Mouse (Mus musculus): ENCODE measurements around the gene Lrp5. TPM values are rescaled to one million over a fixed set of nuclear protein-coding genes. Genes with fewer than 3 reads are reported as not detected.
A peak's percentile ranks its signal among the peaks of the same experiment; 100 is the strongest.

Gene Lrp5
- polyA plus RNA-seq (2015; fragmentation: Nextera tagmentation; extraction: Ambion mirVana) = 5.2 and 5.4 TPM in 2 replicates

GRCm38 (mm10) chr19:3686215-3686894 is at the start of gene Lrp5:
TSS of gene Lrp5 (minus strand) at chr19:3686564.
- Histone ChIP-seq H3K4me2 (replicated peaks) (peak within 1 kb of the TSS; percentile 94), H3K27me3 (replicated peaks) (no peaks in the 10 kb centered on the region), H3K4me1 (replicated peaks) (peaks cover 40% of the 10 kb centered on the region), H3K27ac (peak within 1 kb of the TSS; percentile 86), H3K9ac (peak within 1 kb of the TSS; percentile 94), H3K9me3 (no peaks in the 10 kb centered on the region), H3K36me3 (no peaks in the 10 kb centered on the region), H3K4me3 (replicated peaks) (peak within 1 kb of the TSS; percentile 96)
- ATAC-seq = peak; percentile 76
- under 1% methylated on average over 69 of the region's 83 CpGs for WGBS

- no peak overlapping the region for H3K4me2 ChIP-seq (replicated peaks)
- H3K4me1 ChIP-seq (replicated peaks) = no peaks in the 10 kb centered on the region
- H3K27ac ChIP-seq = no peak overlapping the region
- H3K27me3 ChIP-seq (replicated peaks) = no peaks in the 10 kb centered on the region
- WGBS = 85% methylated on average over 3 of the region's 3 CpGs
- no peak overlapping the region for H3K9ac ChIP-seq
- H3K36me3 ChIP-seq = no peaks in the 10 kb centered on the region
- no peaks in the 10 kb centered on the region for H3K9me3 ChIP-seq
- H3K4me3 ChIP-seq (replicated peaks) = no peak overlapping the region
- no peak for ATAC-seq
Observed at GRCm38 (mm10) chr19:3736001-3736400, 49.6 kb upstream of the Lrp5 start.

GRCm38 (mm10) chr19:3730781-3731646 is 44.6 kb upstream of the Lrp5 start:
- WGBS = 80% methylated on average over 7 of the region's 7 CpGs
- H3K27me3 ChIP-seq (replicated peaks) = no peaks in the 10 kb centered on the region
- H3K4me3 ChIP-seq (replicated peaks) = no peak overlapping the region
- H3K4me2 ChIP-seq (replicated peaks) = no peak overlapping the region
- no peak overlapping the region for H3K9ac ChIP-seq
- H3K36me3 ChIP-seq = no peaks in the 10 kb centered on the region
- no peaks in the 10 kb centered on the region for H3K9me3 ChIP-seq
- no peak for ATAC-seq
- no peak overlapping the region for H3K27ac ChIP-seq
- no peaks in the 10 kb centered on the region for H3K4me1 ChIP-seq (replicated peaks)

- no peak overlapping the region for H3K27ac ChIP-seq
- H3K9me3 ChIP-seq = no peaks in the 10 kb centered on the region
- H3K36me3 ChIP-seq = no peaks in the 10 kb centered on the region
- no peaks in the 10 kb centered on the region for H3K4me1 ChIP-seq (replicated peaks)
- WGBS = 66% methylated on average over 2 of the region's 2 CpGs
- no peaks in the 10 kb centered on the region for H3K27me3 ChIP-seq (replicated peaks)
- no peak for ATAC-seq
- H3K4me2 ChIP-seq (replicated peaks) = no peak overlapping the region
- no peak overlapping the region for H3K4me3 ChIP-seq (replicated peaks)
- H3K9ac ChIP-seq = no peak overlapping the region
Observed at GRCm38 (mm10) chr19:3728901-3729300, 42.5 kb upstream of the Lrp5 start.

- no peak overlapping the region for H3K4me3 ChIP-seq (replicated peaks)
- H3K4me1 ChIP-seq (replicated peaks) = no peaks in the 10 kb centered on the region
- WGBS = 24% methylated on average over 1 of the region's 1 CpGs
- no peak overlapping the region for H3K4me2 ChIP-seq (replicated peaks)
- no peak overlapping the region for H3K9ac ChIP-seq
- no peaks in the 10 kb centered on the region for H3K27me3 ChIP-seq (replicated peaks)
- H3K36me3 ChIP-seq = no peaks in the 10 kb centered on the region
- ATAC-seq = no peak
- H3K9me3 ChIP-seq = no peaks in the 10 kb centered on the region
- no peak overlapping the region for H3K27ac ChIP-seq
Observed at GRCm38 (mm10) chr19:3724779-3725178, 38.4 kb upstream of the Lrp5 start.

- Histone ChIP-seq H3K36me3 (no peaks in the 10 kb centered on the region), H3K27ac (no peak overlapping the region), H3K4me2 (replicated peaks) (no peak overlapping the region), H3K9ac (no peak overlapping the region), H3K27me3 (replicated peaks) (no peaks in the 10 kb centered on the region), H3K9me3 (no peaks in the 10 kb centered on the region), H3K4me1 (replicated peaks) (peaks cover 4% of the 10 kb centered on the region), H3K4me3 (replicated peaks) (no peak overlapping the region)
- ATAC-seq = no peak
- 84% methylated on average over 4 of the region's 4 CpGs for WGBS
Observed at GRCm38 (mm10) chr19:3723904-3724303, 37.5 kb upstream of the Lrp5 start.

GRCm38 (mm10) chr19:3723170-3723569 is 36.8 kb upstream of the Lrp5 start:
- 91% methylated on average over 9 of the region's 9 CpGs for WGBS
- Histone ChIP-seq H3K27ac (no peak overlapping the region), H3K4me2 (replicated peaks) (no peak overlapping the region), H3K36me3 (no peaks in the 10 kb centered on the region), H3K4me3 (replicated peaks) (no peak overlapping the region), H3K9ac (no peak overlapping the region), H3K4me1 (replicated peaks) (peaks cover 10% of the 10 kb centered on the region), H3K9me3 (no peaks in the 10 kb centered on the region), H3K27me3 (replicated peaks) (no peaks in the 10 kb centered on the region)
- ATAC-seq = no peak

- Histone ChIP-seq H3K27ac (peak overlapping the region; percentile 40; the same call in 1 of the 2 replicates), H3K4me2 (replicated peaks) (peak overlapping the region; percentile 91), H3K27me3 (replicated peaks) (no peaks in the 10 kb centered on the region), H3K4me3 (replicated peaks) (peak overlapping the region; percentile 43), H3K9me3 (no peaks in the 10 kb centered on the region), H3K4me1 (replicated peaks) (peaks cover 10% of the 10 kb centered on the region), H3K36me3 (peaks cover 10% of the 10 kb centered on the region), H3K9ac (peak overlapping the region; percentile 46)
- ATAC-seq = peak; percentile 88
- WGBS = 1% methylated on average over 27 of the region's 27 CpGs
Observed at GRCm38 (mm10) chr19:3719362-3719891, 33.1 kb upstream of the Lrp5 start.

GRCm38 (mm10) chr19:3718481-3719361 is 32.4 kb upstream of the Lrp5 start:
- 39% methylated on average over 19 of the region's 19 CpGs for WGBS
- peak overlapping the region; percentile 91 for H3K4me2 ChIP-seq (replicated peaks)
- peak; percentile 87 for ATAC-seq
- peaks cover 10% of the 10 kb centered on the region for H3K4me1 ChIP-seq (replicated peaks)
- peak overlapping the region; percentile 40; the same call in 1 of the 2 replicates for H3K27ac ChIP-seq
- H3K36me3 ChIP-seq = peaks cover 13% of the 10 kb centered on the region
- peak overlapping the region; percentile 46 for H3K9ac ChIP-seq
- no peaks in the 10 kb centered on the region for H3K27me3 ChIP-seq (replicated peaks)
- H3K4me3 ChIP-seq (replicated peaks) = peak overlapping the region; percentile 43
- no peaks in the 10 kb centered on the region for H3K9me3 ChIP-seq

- no peaks in the 10 kb centered on the region for H3K9me3 ChIP-seq
- no peaks in the 10 kb centered on the region for H3K27me3 ChIP-seq (replicated peaks)
- H3K9ac ChIP-seq = no peak overlapping the region
- no peak overlapping the region for H3K4me3 ChIP-seq (replicated peaks)
- 87% methylated on average over 6 of the region's 6 CpGs for WGBS
- no peak overlapping the region for H3K4me2 ChIP-seq (replicated peaks)
- H3K4me1 ChIP-seq (replicated peaks) = peaks cover 12% of the 10 kb centered on the region
- H3K36me3 ChIP-seq = peaks cover 13% of the 10 kb centered on the region
- no peak for ATAC-seq
- H3K27ac ChIP-seq = no peak overlapping the region
Observed at GRCm38 (mm10) chr19:3714381-3714780, 28.0 kb upstream of the Lrp5 start.

GRCm38 (mm10) chr19:3710436-3710835 is 24.1 kb upstream of the Lrp5 start:
- no peak overlapping the region for H3K4me2 ChIP-seq (replicated peaks)
- no peak overlapping the region for H3K4me3 ChIP-seq (replicated peaks)
- no peak overlapping the region for H3K9ac ChIP-seq
- no peaks in the 10 kb centered on the region for H3K27me3 ChIP-seq (replicated peaks)
- peaks cover 7% of the 10 kb centered on the region; the same call in 1 of the 2 replicates for H3K36me3 ChIP-seq
- 86% methylated on average over 2 of the region's 2 CpGs for WGBS
- no peak for ATAC-seq
- no peaks in the 10 kb centered on the region for H3K9me3 ChIP-seq
- H3K27ac ChIP-seq = no peak overlapping the region
- peaks cover 13% of the 10 kb centered on the region for H3K4me1 ChIP-seq (replicated peaks)

Data from intestine, embryonic 15.5 days (tissue).